Mouse (Mus musculus) olfactory bulb, adult 2 months (tissue): ENCODE results near the gene A730061H03Rik.

Experiments used
- CTCF ChIP-seq: fragments of 200-500 bp; IDR thresholded peaks from 2 replicates; pipeline ENCODE4 v1.5.1; 2012; ENCODE audit warnings: low read depth, mild to moderate bottlenecking, low read length, moderate library complexity; ENCODE audit not compliant: insufficient read depth
- POLR2A ChIP-seq: fragments of 200-500 bp; IDR thresholded peaks from 2 replicates; pipeline ENCODE4 v1.6.1; 2012; ENCODE audit warnings: mild to moderate bottlenecking, low read depth, low read length, moderate library complexity; ENCODE audit not compliant: insufficient read depth

DNA sequence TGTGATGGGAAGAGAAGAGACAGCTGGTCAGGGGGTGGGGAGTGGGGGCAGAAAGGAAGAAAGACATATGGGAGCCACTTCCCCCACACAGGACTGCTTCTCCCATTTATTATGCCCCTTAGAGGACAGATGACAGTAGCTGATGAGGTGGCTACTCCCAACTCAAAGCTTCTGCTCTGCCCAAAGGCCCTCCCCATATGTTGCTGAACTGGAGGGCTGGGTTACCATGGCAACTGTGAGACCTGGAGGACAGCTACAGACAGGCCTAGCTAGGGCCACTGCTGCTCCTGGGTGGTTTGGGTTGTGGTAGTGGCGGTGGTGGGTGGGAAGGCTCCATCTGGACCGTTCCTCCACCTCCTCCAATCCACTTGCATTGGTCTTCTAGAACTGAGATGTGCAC, 41.3 kb downstream of the A730061H03Rik start:
- no peak for TF ChIP-seq CTCF
- TF ChIP-seq POLR2A = no peak
